Mouse (Mus musculus): ENCODE results near the gene Olfr741.

The Olfr741 gene

DNA sequence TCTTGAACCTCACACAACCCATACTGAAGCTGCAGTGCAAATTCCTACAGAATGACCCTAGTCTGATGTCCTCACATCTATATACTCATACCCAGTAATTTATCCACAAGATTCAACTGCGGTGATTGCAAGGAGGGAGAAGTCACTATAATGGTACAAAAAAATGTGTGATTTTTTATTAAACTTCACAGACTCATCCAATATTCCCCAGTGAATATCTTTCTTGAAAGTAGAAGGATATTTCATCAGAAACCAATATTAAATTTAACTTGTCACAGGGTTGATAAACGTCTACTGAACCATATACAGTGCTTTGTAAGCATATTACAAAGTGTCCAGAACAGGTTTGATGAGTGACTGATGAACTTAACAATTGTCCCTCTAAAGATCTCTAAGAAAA is at the start of gene Olfr741:
Olfr741 (plus strand) TSS at position 301 of the 400 bp plus-strand sequence.
- DNase-seq (ENCODE audit: low spot score in 2 of 2), result no peak

DNA sequence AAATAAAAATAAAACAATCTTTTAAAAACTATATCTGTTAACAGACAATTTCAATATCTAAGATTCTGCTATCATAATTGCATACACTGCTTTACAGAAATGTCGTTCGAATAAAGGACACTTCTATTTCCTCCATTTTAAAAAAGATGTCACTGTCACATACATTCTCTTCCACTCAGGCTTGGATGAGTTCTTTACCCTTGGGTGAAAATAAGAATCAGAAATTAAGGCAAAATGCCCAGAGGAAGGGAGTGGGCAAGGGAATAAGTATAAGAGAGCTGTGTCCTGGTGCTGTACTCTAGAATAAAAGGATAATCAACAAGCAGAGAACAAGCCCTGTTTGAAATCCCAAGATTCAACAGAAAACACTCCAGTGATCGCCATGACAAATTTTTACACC is 27.3 kb upstream of the Olfr741 start, which contains the start of gene Olfr740:
Olfr740 (plus strand) TSS at position 301 of the 400 bp plus-strand sequence.
- DNase-seq (ENCODE audit: low spot score in 2 of 2), result no peak

DNA sequence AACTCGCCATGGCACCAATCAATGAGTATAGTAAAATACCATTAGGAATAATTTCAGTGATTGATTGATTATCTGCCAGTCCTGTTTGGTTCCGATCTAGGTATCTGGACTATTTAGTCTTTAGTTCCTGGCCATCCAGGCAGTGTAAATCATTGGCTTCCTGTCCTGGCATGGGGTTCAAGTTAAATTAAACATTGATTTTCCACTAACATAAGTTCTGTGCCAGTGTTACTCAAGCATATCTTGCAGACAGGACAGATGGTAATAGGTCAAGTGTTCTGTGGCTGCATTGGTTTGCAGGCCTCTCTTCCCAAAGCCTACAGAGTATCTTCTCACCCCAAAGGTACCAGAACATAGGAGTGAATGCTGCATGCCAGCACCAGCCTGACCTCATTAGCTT is 5.9 kb downstream of the Olfr741 start:
- DNase-seq (ENCODE audit: low spot score in 2 of 2), result no peak

DNA sequence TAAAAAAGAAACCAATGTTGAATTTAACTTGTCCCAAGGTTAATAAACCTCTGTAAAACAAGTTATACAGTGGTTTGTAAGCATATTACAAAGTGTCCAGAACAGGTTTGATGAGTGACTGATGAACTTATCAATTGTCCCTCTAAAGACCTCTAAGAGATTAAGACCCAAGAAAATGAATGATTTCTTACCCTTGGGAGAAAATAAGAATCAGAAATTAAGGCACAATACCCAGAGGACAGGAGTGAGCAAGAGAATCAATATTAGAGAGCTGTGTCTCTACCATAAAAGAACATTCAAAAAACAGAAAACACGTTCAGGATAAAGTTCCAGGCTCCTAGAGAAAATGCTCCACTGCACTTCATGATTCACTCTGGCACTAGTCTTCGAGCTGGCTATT is 30.8 kb downstream of the Olfr741 start, which contains the start of gene Olfr742:
Olfr742 (plus strand) TSS at position 301 of the 400 bp plus-strand sequence.
- DNase-seq (ENCODE audit: low spot score in 2 of 2), result no peak

DNA sequence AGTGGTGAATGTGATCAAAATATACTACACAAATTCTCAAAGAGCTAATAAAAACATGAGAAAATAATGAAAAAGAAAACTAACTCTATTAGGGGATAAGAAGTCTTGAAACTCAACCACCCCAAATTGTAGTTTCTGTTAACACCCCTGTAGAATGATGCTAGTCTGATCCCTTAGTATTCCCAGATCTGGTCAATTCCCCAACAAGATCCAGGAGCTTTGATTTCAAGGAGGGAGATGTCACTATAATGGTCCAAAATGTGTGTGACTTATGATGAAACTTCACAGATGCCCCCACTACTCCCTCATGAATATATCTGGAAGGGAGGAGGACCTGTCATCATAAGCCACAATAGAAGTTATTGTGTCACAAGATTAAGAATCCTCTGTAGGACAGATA is 49.0 kb downstream of the Olfr741 start, which contains the start of gene Olfr743:
Olfr743 (plus strand) TSS at position 301 of the 400 bp plus-strand sequence.
- no peak for DNase-seq (ENCODE audit: low spot score in 2 of 2)

Data from frontal cortex, postnatal 10 days (tissue).